Mouse (Mus musculus) 3134 (cell line): ENCODE results near the gene Lrfn1.
"Not testable (repeated sequence)": the region's sequence is repeated elsewhere in the genome, so short reads cannot be mapped to it uniquely, and the experiment has no call there.

Source experiments
- DNase-seq: peaks from one replicate; pipeline ENCODE4 v3.0.0-alpha.2; 2011; ENCODE audit warnings: low spot score; ENCODE audit not compliant: insufficient read length; ENCODE audit errors: extremely low read depth

Lrfn1 gene

GRCm38 (mm10) chr7:28510405-28510974, 58.7 kb downstream of the Lrfn1 start, which contains the start of gene Ifnl2:
Gene Ifnl2 (minus strand): TSS chr7:28510455.
- not testable (repeated sequence) for DNase-seq

GRCm38 (mm10) chr7:28511441-28511840, 59.7 kb downstream of the Lrfn1 start:
- no peak for DNase-seq
